Mouse (Mus musculus) limb, embryonic 15.5 days (tissue): ENCODE results near the gene Olfr46. TPM values are rescaled to one million over a fixed set of nuclear protein-coding genes. Genes with fewer than 3 reads are reported as not detected.
"Not testable (repeated sequence)": the region's sequence is repeated elsewhere in the genome, so short reads cannot be mapped to it uniquely, and the experiment has no call there.

Experiments used
- ATAC-seq: fragments of 200-750 bp; cut with Nextera tagmentation; 2 replicates; pipeline ENCODE4 v1.8.0; 2017; ENCODE audit warnings: low read depth, moderate TSS enrichment; ENCODE audit not compliant: insufficient number of reproducible peaks, low FRiP score, low TSS enrichment
- H3K27ac ChIP-seq: fragments of 300-500 bp; sonication (generic); 2 replicates; pipeline ENCODE4 v1.5.1; 2015; ENCODE audit warnings: moderate library complexity, mild to moderate bottlenecking, inconsistent platforms
- H3K27me3 ChIP-seq: fragments of 300-500 bp; sonication (generic); 2 replicates; pipeline ENCODE4 v1.6.1; 2015; ENCODE audit warnings: inconsistent platforms
- H3K36me3 ChIP-seq: fragments of 300-500 bp; sonication (generic); 2 replicates; pipeline ENCODE4 v1.6.1; 2015; ENCODE audit warnings: inconsistent platforms
- H3K4me1 ChIP-seq: fragments of 300-500 bp; sonication (generic); 2 replicates; pipeline ENCODE4 v1.6.1; 2015; ENCODE audit warnings: inconsistent platforms
- H3K4me2 ChIP-seq: fragments of 300-500 bp; sonication (generic); 2 replicates; pipeline ENCODE4 v1.6.1; 2015; ENCODE audit warnings: mild to moderate bottlenecking, inconsistent platforms
- H3K4me3 ChIP-seq: fragments of 300-500 bp; sonication (generic); 2 replicates; pipeline ENCODE4 v1.5.1; 2015; ENCODE audit warnings: mild to moderate bottlenecking, inconsistent platforms
- H3K9ac ChIP-seq: fragments of 300-500 bp; sonication (generic); 2 replicates; pipeline ENCODE4 v1.6.1; 2015; ENCODE audit warnings: inconsistent platforms
- H3K9me3 ChIP-seq: fragments of 300-500 bp; sonication (generic); 2 replicates; pipeline ENCODE4 v1.6.1; 2016; ENCODE audit warnings: inconsistent platforms
- WGBS: fragments of 180-500 bp; shearing (Covaris S2); methylation state at CpG from one replicate; pipeline ENCODE4 v1.1.7; 2015; 5-methylcytosine and 5-hydroxymethylcytosine counted together
- polyA plus RNA-seq: library from polyadenylated mRNA; unstranded; fragments of >200 nt; fragmentation: Nextera tagmentation; extraction: Ambion mirVana; gene quantifications from 2 replicates; pipeline ENCODE4 v1.2.1, GENCODE M21; 2015

The Olfr46 gene
- polyA plus RNA-seq = not detected in 2 replicates

DNA sequence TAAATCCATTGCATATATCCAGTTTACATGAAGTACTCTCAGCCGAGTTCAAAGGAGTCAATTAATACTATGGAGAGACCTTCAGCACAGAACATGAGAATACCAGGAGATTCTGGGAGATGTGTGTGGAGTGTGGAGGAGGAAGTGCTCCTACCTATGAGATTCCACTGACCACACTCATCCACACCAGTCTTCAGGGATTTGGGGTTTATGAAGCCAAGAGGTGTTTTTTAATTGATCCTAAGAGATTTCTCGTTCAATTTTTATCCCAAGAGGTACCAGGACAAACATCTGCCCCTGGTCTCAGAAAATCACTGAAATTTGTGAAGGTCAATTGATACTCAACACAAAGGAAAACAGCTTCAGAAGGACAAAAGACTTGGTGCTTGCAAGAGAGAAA, at the start of gene Olfr46:
Olfr46 (plus strand) TSS at position 301 of the 400 bp plus-strand sequence.
- not testable (repeated sequence) for H3K36me3 ChIP-seq, ATAC-seq, H3K4me2 ChIP-seq, H3K4me1 ChIP-seq, H3K27me3 ChIP-seq, H3K27ac ChIP-seq, H3K9me3 ChIP-seq, H3K4me3 ChIP-seq, H3K9ac ChIP-seq
- 78% methylated on average over 2 of the region's 2 CpGs for WGBS

DNA sequence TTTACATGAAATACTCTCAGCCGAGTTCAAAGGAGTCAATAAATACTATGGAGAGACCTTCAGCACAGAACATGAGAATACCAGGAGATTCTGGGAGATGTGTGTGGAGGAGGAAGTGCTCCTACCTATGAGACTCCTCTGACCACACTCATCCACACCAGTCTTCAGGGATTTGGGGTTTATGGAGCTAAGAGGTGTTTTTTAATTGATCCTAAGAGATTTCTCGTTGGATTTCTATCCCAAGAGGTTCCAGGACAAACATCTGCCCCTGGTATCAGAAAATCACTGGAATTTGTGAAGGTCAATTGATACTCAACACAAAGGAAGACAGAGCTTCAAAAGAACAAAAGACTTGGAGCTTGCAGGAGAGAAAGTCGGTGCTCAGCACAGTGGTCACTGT, 33.5 kb upstream of the Olfr46 start, which contains the start of gene Olfr538:
Olfr538 (plus strand) TSS at position 301 of the 400 bp plus-strand sequence.
- no peaks in the 10 kb centered on the region for H3K4me1 ChIP-seq
- ATAC-seq = no peak
- 73% methylated on average over 3 of the region's 3 CpGs for WGBS
- no peaks in the 10 kb centered on the region for H3K9me3 ChIP-seq
- no peak within 1 kb of the TSS for H3K4me3 ChIP-seq
- H3K27me3 ChIP-seq = no peaks in the 10 kb centered on the region
- no peak within 1 kb of the TSS for H3K4me2 ChIP-seq
- H3K27ac ChIP-seq = no peak within 1 kb of the TSS
- no peak within 1 kb of the TSS for H3K9ac ChIP-seq
- no peaks in the 10 kb centered on the region for H3K36me3 ChIP-seq

DNA sequence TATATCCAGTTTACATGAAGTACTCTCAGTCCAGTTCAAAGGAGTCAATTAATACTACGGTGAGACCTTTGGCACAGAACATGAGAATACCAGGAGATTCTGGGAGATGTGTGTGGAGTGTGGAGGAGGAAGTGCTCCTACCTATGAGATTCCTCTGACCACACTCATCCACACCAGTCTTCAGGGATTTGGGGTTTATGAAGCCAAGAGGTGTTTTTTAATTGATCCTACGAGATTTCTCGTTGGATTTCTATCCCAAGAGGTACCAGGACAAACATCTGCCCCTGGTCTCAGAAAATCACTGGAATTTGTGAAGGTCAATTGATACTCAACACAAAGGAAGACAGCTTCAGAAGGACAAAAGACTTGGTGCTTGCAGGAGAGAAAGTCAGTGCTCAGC, 27.6 kb downstream of the Olfr46 start, which contains the start of gene Olfr61:
Olfr61 (plus strand) TSS at position 301 of the 400 bp plus-strand sequence.
- not testable (repeated sequence) for H3K27ac ChIP-seq, ATAC-seq, H3K4me2 ChIP-seq, H3K27me3 ChIP-seq, H3K4me1 ChIP-seq, H3K36me3 ChIP-seq, H3K4me3 ChIP-seq, H3K9ac ChIP-seq, H3K9me3 ChIP-seq
- WGBS = 86% methylated on average over 3 of the region's 3 CpGs

DNA sequence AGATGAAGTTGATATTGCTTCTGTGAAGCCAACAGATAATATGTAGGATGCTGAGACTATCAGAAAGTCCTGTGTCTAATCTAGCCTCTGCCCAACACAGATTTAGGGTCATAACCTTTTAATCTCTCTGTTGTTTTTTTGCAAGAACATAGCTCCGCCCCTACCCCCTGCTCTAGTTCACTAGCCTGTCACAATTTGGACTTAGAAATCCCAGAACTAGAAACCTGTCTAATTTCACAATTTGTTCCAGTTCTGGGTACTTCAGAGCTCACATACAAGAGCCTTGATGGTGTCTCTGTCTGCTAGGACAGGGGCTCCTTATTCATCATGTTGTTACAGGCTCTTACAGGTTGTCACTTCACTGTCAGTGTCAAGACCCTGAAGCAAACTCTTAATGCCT, 29.5 kb downstream of the Olfr46 start:
- Histone ChIP-seq H3K4me2 (no peak overlapping the region), H3K4me1 (no peaks in the 10 kb centered on the region), H3K9me3 (no peaks in the 10 kb centered on the region), H3K27me3 (no peaks in the 10 kb centered on the region), H3K27ac (no peak overlapping the region), H3K36me3 (no peaks in the 10 kb centered on the region), H3K9ac (no peak overlapping the region), H3K4me3 (no peak overlapping the region)
- 85% methylated on average over 1 of the region's 1 CpGs for WGBS
- no peak for ATAC-seq

DNA sequence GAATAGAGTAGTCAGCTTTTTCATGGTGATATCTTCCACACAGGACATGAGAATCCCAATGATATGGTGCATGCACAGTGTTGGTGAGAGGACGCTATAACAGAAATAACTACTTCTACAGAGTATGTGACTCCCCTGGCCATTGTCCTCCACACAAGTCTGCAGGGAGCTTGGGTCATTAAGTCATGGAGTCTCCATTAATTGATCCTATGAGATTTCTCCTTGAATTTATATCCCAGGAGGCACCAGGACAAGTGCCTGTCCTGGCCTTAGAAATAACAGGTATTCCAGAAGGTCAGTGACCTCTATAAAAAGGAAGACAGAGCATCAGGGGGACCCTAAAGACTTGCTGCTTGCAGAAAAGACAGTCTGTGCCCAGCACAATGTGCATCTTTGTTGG, 45.1 kb downstream of the Olfr46 start, which contains the start of gene Olfr53:
Olfr53 (plus strand) TSS at position 301 of the 400 bp plus-strand sequence.
- no peaks in the 10 kb centered on the region for H3K36me3 ChIP-seq
- no peak for ATAC-seq
- H3K9me3 ChIP-seq = no peaks in the 10 kb centered on the region
- no peaks in the 10 kb centered on the region for H3K4me1 ChIP-seq
- no peak within 1 kb of the TSS for H3K4me2 ChIP-seq
- no peak within 1 kb of the TSS for H3K9ac ChIP-seq
- no peak within 1 kb of the TSS for H3K4me3 ChIP-seq
- WGBS = 91% methylated on average over 1 of the region's 1 CpGs
- no peak within 1 kb of the TSS for H3K27ac ChIP-seq
- H3K27me3 ChIP-seq = no peaks in the 10 kb centered on the region

DNA sequence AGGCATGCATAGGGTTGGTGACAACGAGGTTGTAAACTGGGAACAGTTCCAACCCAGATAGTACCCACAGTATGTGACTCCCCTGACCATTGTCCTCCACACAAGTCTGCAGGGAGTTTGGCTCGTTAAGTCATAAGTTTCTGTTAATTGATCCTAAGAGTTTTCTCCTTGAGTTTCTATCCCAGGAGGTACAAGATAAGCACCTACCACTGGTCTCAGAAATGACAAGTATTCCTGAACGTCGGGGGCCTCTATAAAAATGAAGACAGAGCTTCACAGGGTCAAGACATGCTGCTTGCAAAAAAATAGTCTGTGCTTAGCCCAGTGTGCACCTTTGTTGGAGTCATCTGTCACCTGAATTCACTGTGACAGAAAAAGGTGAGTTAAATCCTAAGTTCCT, 58.6 kb downstream of the Olfr46 start, which contains the start of gene Olfr539:
Olfr539 (plus strand) TSS at position 301 of the 400 bp plus-strand sequence.
- Histone ChIP-seq H3K4me2 (no peak within 1 kb of the TSS), H3K9ac (no peak within 1 kb of the TSS), H3K4me1 (no peaks in the 10 kb centered on the region), H3K27me3 (no peaks in the 10 kb centered on the region), H3K27ac (no peak within 1 kb of the TSS), H3K4me3 (no peak within 1 kb of the TSS), H3K9me3 (no peaks in the 10 kb centered on the region), H3K36me3 (no peaks in the 10 kb centered on the region)
- WGBS = 77% methylated on average over 4 of the region's 4 CpGs
- no peak for ATAC-seq

Other genes starting within 250 kb of the Olfr46 start
- not detected in 2 replicates for gene Olfr60, start 239.6 kb upstream of the Olfr46 start, polyA plus RNA-seq
- gene Olfr530, start 224.9 kb upstream of the Olfr46 start, polyA plus RNA-seq = not detected in 2 replicates
- not detected in 2 replicates for gene Olfr531, start 198.4 kb upstream of the Olfr46 start, polyA plus RNA-seq
- gene Olfr532, start 179.6 kb upstream of the Olfr46 start, polyA plus RNA-seq = not detected in 2 replicates
- gene Olfr533, start 137.9 kb upstream of the Olfr46 start, polyA plus RNA-seq = not detected in 2 replicates
- not detected in 2 replicates for gene Olfr535, start 117.1 kb upstream of the Olfr46 start, polyA plus RNA-seq
- gene Olfr536, start 93.9 kb upstream of the Olfr46 start, polyA plus RNA-seq = not detected in 2 replicates
- gene Olfr538, start 33.4 kb upstream of the Olfr46 start, polyA plus RNA-seq = not detected in 2 replicates
- gene Olfr61, start 27.7 kb downstream of the Olfr46 start, polyA plus RNA-seq = not detected in 2 replicates
- not detected in 2 replicates for gene Olfr53, start 45.2 kb downstream of the Olfr46 start, polyA plus RNA-seq
- 0.03 TPM in 1 of 2 replicates, not detected in the other for gene Olfr539, start 58.7 kb downstream of the Olfr46 start, polyA plus RNA-seq
- gene Olfr45, start 80.7 kb downstream of the Olfr46 start, polyA plus RNA-seq = not detected in 2 replicates
- gene Olfr541, start 96.0 kb downstream of the Olfr46 start, polyA plus RNA-seq = not detected in 2 replicates
- not detected in 2 replicates for gene Cyp2e1, start 162.5 kb downstream of the Olfr46 start, polyA plus RNA-seq
- gene Syce1, start 186.6 kb downstream of the Olfr46 start, polyA plus RNA-seq = 0.11 and 0.13 TPM in 2 replicates
- gene Zfp941, start 220.9 kb downstream of the Olfr46 start, polyA plus RNA-seq = 0.67 and 1.00 TPM in 2 replicates
- 38.4 and 59.3 TPM in 2 replicates for gene Urah, start 233.7 kb downstream of the Olfr46 start, polyA plus RNA-seq
- not detected in 2 replicates for gene Scgb1c1, start 244.3 kb downstream of the Olfr46 start, polyA plus RNA-seq
- not detected in 2 replicates for gene Odf3, start 246.5 kb downstream of the Olfr46 start, polyA plus RNA-seq